Mouse (Mus musculus) embryonic facial prominence, embryonic 15.5 days (tissue): ENCODE measurements around the gene Thtpa. TPM values are rescaled to one million over a fixed set of nuclear protein-coding genes. Genes with fewer than 3 reads are reported as not detected.

ENCODE experiments used
- ATAC-seq: fragments of 200-750 bp; cut with Nextera tagmentation; 2 replicates; pipeline ENCODE4 v1.8.0; 2017; ENCODE audit warnings: low read depth, moderate TSS enrichment; ENCODE audit not compliant: insufficient number of reproducible peaks, low FRiP score, low TSS enrichment
- H3K27ac ChIP-seq: fragments of 300-500 bp; sonication (generic); replicated peaks from 2 replicates; pipeline ENCODE4 v1.5.1; 2015; ENCODE audit warnings: mild to moderate bottlenecking, inconsistent platforms
- H3K27me3 ChIP-seq: fragments of 300-500 bp; sonication (generic); 2 replicates; pipeline ENCODE4 v1.6.1; 2015; ENCODE audit warnings: inconsistent platforms
- H3K36me3 ChIP-seq: fragments of 300-500 bp; sonication (generic); 2 replicates; pipeline ENCODE4 v1.6.1; 2015; ENCODE audit warnings: mild to moderate bottlenecking, inconsistent platforms
- H3K4me1 ChIP-seq: fragments of 300-500 bp; sonication (generic); 2 replicates; pipeline ENCODE4 v1.6.1; 2015; ENCODE audit warnings: inconsistent platforms
- H3K4me2 ChIP-seq: fragments of 300-500 bp; sonication (generic); replicated peaks from 2 replicates; pipeline ENCODE4 v1.6.1; 2015; ENCODE audit warnings: mild to moderate bottlenecking, inconsistent platforms
- H3K4me3 ChIP-seq: fragments of 300-500 bp; sonication (generic); replicated peaks from 2 replicates; pipeline ENCODE4 v1.5.1; 2015; ENCODE audit warnings: mild to moderate bottlenecking, inconsistent platforms
- H3K9ac ChIP-seq: fragments of 300-500 bp; sonication (generic); 2 replicates; pipeline ENCODE4 v1.6.1; 2015; ENCODE audit warnings: inconsistent platforms
- H3K9me3 ChIP-seq: fragments of 300-500 bp; sonication (generic); replicated peaks from 2 replicates; pipeline ENCODE4 v1.6.1; 2016; ENCODE audit warnings: inconsistent platforms
- WGBS: fragments of 180-500 bp; shearing (Covaris S2); methylation state at CpG from one replicate; pipeline ENCODE4 v1.1.7; 2015; 5-methylcytosine and 5-hydroxymethylcytosine counted together
- polyA plus RNA-seq: library from polyadenylated mRNA; unstranded; fragments of >200 nt; fragmentation: Nextera tagmentation; extraction: Ambion mirVana; gene quantifications from 2 replicates; pipeline ENCODE4 v1.2.1, GENCODE M21; 2015

The Thtpa gene
- polyA plus RNA-seq, 1 experiment from 2014 or later = 21.5 TPM

- Histone ChIP-seq H3K4me3 (no peak overlapping the region), H3K4me1 (peaks cover 42% of the 10 kb centered on the region), H3K9ac (no peak overlapping the region), H3K27ac (no peak overlapping the region), H3K9me3 (no peaks in the 10 kb centered on the region), H3K4me2 (no peak overlapping the region), H3K27me3 (peaks cover 9% of the 10 kb centered on the region), H3K36me3 (no peaks in the 10 kb centered on the region)
- WGBS = 78% methylated on average over 4 of the region's 4 CpGs
- no peak for ATAC-seq
Measured at GRCm38 (mm10) chr14:55118852-55119251, 24.3 kb downstream of the Thtpa start.

GRCm38 (mm10) chr14:55119421-55120134 lies 25.0 kb downstream of the Thtpa start:
- 72% methylated on average over 4 of the region's 4 CpGs for WGBS
- no peak for ATAC-seq
- H3K4me2 ChIP-seq = no peak overlapping the region

GRCm38 (mm10) chr14:55121947-55122346 lies 27.4 kb downstream of the Thtpa start:
- H3K36me3 ChIP-seq = no peaks in the 10 kb centered on the region
- peak; percentile 83 for ATAC-seq
- no peak overlapping the region for H3K27ac ChIP-seq
- no peak overlapping the region for H3K9ac ChIP-seq
- H3K4me2 ChIP-seq = peak overlapping the region; percentile 35
- H3K27me3 ChIP-seq = no peaks in the 10 kb centered on the region
- H3K4me3 ChIP-seq = 0 out of 2 replicates have a peak overlapping the region, but pooled peaks have one; percentile 13
- H3K4me1 ChIP-seq = peaks cover 11% of the 10 kb centered on the region
- 6% methylated on average over 5 of the region's 5 CpGs for WGBS
- H3K9me3 ChIP-seq = no peaks in the 10 kb centered on the region

More at GRCm38 (mm10) chr14:55119421-55120134, 25.0 kb downstream of the Thtpa start:
- Histone ChIP-seq H3K27ac (no peak overlapping the region), H3K9me3 (no peaks in the 10 kb centered on the region), H3K36me3 (no peaks in the 10 kb centered on the region), H3K27me3 (peaks cover 6% of the 10 kb centered on the region; the same call in 1 of the 2 replicates), H3K4me3 (no peak overlapping the region), H3K9ac (no peak overlapping the region), H3K4me1 (peaks cover 35% of the 10 kb centered on the region)

- Histone ChIP-seq H3K27ac (peak overlapping the region; percentile 0; the same call in 1 of the 2 replicates), H3K9ac (no peak overlapping the region), H3K9me3 (no peaks in the 10 kb centered on the region), H3K4me3 (0 out of 2 replicates have a peak overlapping the region, but pooled peaks have one; percentile 13), H3K4me1 (peaks cover 10% of the 10 kb centered on the region), H3K36me3 (no peaks in the 10 kb centered on the region), H3K4me2 (peak overlapping the region; percentile 35), H3K27me3 (no peaks in the 10 kb centered on the region)
- WGBS = 20% methylated on average over 8 of the region's 8 CpGs
- ATAC-seq = peak; percentile 3; the same call in 1 of the 2 replicates
Measured at GRCm38 (mm10) chr14:55122359-55122758, 27.8 kb downstream of the Thtpa start.

GRCm38 (mm10) chr14:55125711-55126110 lies 31.1 kb downstream of the Thtpa start:
- Histone ChIP-seq H3K9me3 (no peaks in the 10 kb centered on the region), H3K27ac (no peak overlapping the region), H3K27me3 (no peaks in the 10 kb centered on the region), H3K9ac (no peak overlapping the region), H3K4me3 (no peak overlapping the region), H3K36me3 (no peaks in the 10 kb centered on the region), H3K4me1 (peaks cover 10% of the 10 kb centered on the region), H3K4me2 (no peak overlapping the region)
- 76% methylated on average over 5 of the region's 5 CpGs for WGBS
- no peak for ATAC-seq

- no peak overlapping the region for H3K4me2 ChIP-seq
- peaks cover 10% of the 10 kb centered on the region for H3K4me1 ChIP-seq
- no peak overlapping the region for H3K27ac ChIP-seq
- H3K9ac ChIP-seq = no peak overlapping the region
- H3K27me3 ChIP-seq = no peaks in the 10 kb centered on the region
- H3K9me3 ChIP-seq = no peaks in the 10 kb centered on the region
- H3K4me3 ChIP-seq = no peak overlapping the region
- 82% methylated on average over 7 of the region's 7 CpGs for WGBS
- ATAC-seq = no peak
- H3K36me3 ChIP-seq = no peaks in the 10 kb centered on the region
Measured at GRCm38 (mm10) chr14:55126521-55126920, 31.9 kb downstream of the Thtpa start.

GRCm38 (mm10) chr14:55135676-55136075 lies 41.1 kb downstream of the Thtpa start:
- WGBS = 67% methylated on average over 8 of the region's 8 CpGs
- no peaks in the 10 kb centered on the region for H3K9me3 ChIP-seq
- no peaks in the 10 kb centered on the region for H3K36me3 ChIP-seq
- H3K4me2 ChIP-seq = no peak overlapping the region
- no peak for ATAC-seq
- H3K9ac ChIP-seq = no peak overlapping the region
- no peaks in the 10 kb centered on the region for H3K27me3 ChIP-seq
- no peaks in the 10 kb centered on the region for H3K4me1 ChIP-seq
- no peak overlapping the region for H3K27ac ChIP-seq
- H3K4me3 ChIP-seq = no peak overlapping the region

- no peak for ATAC-seq
- H3K4me1 ChIP-seq = no peaks in the 10 kb centered on the region
- no peak overlapping the region for H3K27ac ChIP-seq
- no peak overlapping the region for H3K4me3 ChIP-seq
- no peaks in the 10 kb centered on the region for H3K36me3 ChIP-seq
- 48% methylated on average over 7 of the region's 7 CpGs for WGBS
- H3K9ac ChIP-seq = no peak overlapping the region
- H3K27me3 ChIP-seq = no peaks in the 10 kb centered on the region
- no peaks in the 10 kb centered on the region for H3K9me3 ChIP-seq
- no peak overlapping the region for H3K4me2 ChIP-seq
Measured at GRCm38 (mm10) chr14:55139313-55139712, 44.7 kb downstream of the Thtpa start.

- ATAC-seq = no peak
- H3K9me3 ChIP-seq = no peaks in the 10 kb centered on the region
- H3K27ac ChIP-seq = no peak overlapping the region
- H3K9ac ChIP-seq = no peak overlapping the region
- H3K27me3 ChIP-seq = no peaks in the 10 kb centered on the region
- WGBS = 88% methylated on average over 1 of the region's 1 CpGs
- no peaks in the 10 kb centered on the region for H3K36me3 ChIP-seq
- no peak overlapping the region for H3K4me2 ChIP-seq
- H3K4me1 ChIP-seq = no peaks in the 10 kb centered on the region
- no peak overlapping the region for H3K4me3 ChIP-seq
Measured at GRCm38 (mm10) chr14:55146324-55146723, 51.7 kb downstream of the Thtpa start.

GRCm38 (mm10) chr14:55146829-55147401 lies 52.3 kb downstream of the Thtpa start:
- H3K4me3 ChIP-seq = no peak overlapping the region
- no peak overlapping the region for H3K4me2 ChIP-seq
- no peak overlapping the region for H3K9ac ChIP-seq
- H3K27ac ChIP-seq = no peak overlapping the region
- H3K9me3 ChIP-seq = no peaks in the 10 kb centered on the region
- no peaks in the 10 kb centered on the region for H3K36me3 ChIP-seq
- 84% methylated on average over 12 of the region's 12 CpGs for WGBS
- ATAC-seq = no peak
- no peaks in the 10 kb centered on the region for H3K27me3 ChIP-seq
- H3K4me1 ChIP-seq = no peaks in the 10 kb centered on the region

- Histone ChIP-seq H3K36me3 (no peaks in the 10 kb centered on the region), H3K4me1 (no peaks in the 10 kb centered on the region), H3K4me3 (no peak overlapping the region), H3K9me3 (no peaks in the 10 kb centered on the region), H3K9ac (no peak overlapping the region), H3K4me2 (no peak overlapping the region), H3K27ac (no peak overlapping the region), H3K27me3 (no peaks in the 10 kb centered on the region)
- 24% methylated on average over 5 of the region's 5 CpGs for WGBS
- ATAC-seq = no peak
Measured at GRCm38 (mm10) chr14:55148363-55148915, 53.9 kb downstream of the Thtpa start.
